Mouse (Mus musculus) G1E (cell line): Measurements from ENCODE around the gene Hoxb3.

Experiments
- CTCF ChIP-seq: IDR thresholded peaks from 2 replicates; pipeline ENCODE4 v1.5.1; 2012; ENCODE audit warnings: low read depth, low read length, inconsistent platforms, mixed read lengths
- GATA1 ChIP-seq: IDR thresholded peaks from 2 replicates; pipeline ENCODE4 v1.6.1; 2012; ENCODE audit warnings: borderline replicate concordance, low read length, inconsistent platforms, mixed read lengths

GRCm38 (mm10) chr11:96311520-96312417 is 11.4 kb upstream of the Hoxb3 start:
- no peak for TF ChIP-seq CTCF
- no peak for TF ChIP-seq GATA1
